Mouse (Mus musculus): ENCODE data around the gene Pnkd.
"Not testable (repeated sequence)": the region's sequence is repeated elsewhere in the genome, so short reads cannot be mapped to it uniquely, and the experiment has no call there.

The Pnkd gene

GRCm38 (mm10) chr1:74296477-74296876 lies 11.7 kb downstream of the Pnkd start:
- DNase-seq (ENCODE audit: low spot score in 2 of 2), result no peak

GRCm38 (mm10) chr1:74297269-74297668 lies 12.5 kb downstream of the Pnkd start:
- peak in 1 of 2 experiments; percentile 56 for DNase-seq (ENCODE audit: low spot score in 2 of 2)

- no peak for DNase-seq (ENCODE audit: low spot score in 2 of 2)
Observed at GRCm38 (mm10) chr1:74298157-74298750, 13.5 kb downstream of the Pnkd start.

GRCm38 (mm10) chr1:74298996-74299395 lies 14.3 kb downstream of the Pnkd start:
- DNase-seq (ENCODE audit: low spot score in 2 of 2), result no peak

GRCm38 (mm10) chr1:74300347-74301110 lies 15.8 kb downstream of the Pnkd start:
- no peak for DNase-seq (ENCODE audit: low spot score in 2 of 2)

GRCm38 (mm10) chr1:74302229-74302628 lies 17.5 kb downstream of the Pnkd start:
- DNase-seq (ENCODE audit: low spot score in 2 of 2), result no peak

GRCm38 (mm10) chr1:74302835-74303234 lies 18.1 kb downstream of the Pnkd start:
- DNase-seq (ENCODE audit: low spot score in 2 of 2), result no peak

GRCm38 (mm10) chr1:74303509-74304338 lies 19.0 kb downstream of the Pnkd start:
- DNase-seq (ENCODE audit: low spot score in 2 of 2), result peak; percentile 81 to 83

GRCm38 (mm10) chr1:74304339-74304790 lies 19.6 kb downstream of the Pnkd start:
- DNase-seq (ENCODE audit: low spot score in 2 of 2), result no peak

GRCm38 (mm10) chr1:74304946-74305345 lies 20.2 kb downstream of the Pnkd start:
- DNase-seq (ENCODE audit: low spot score in 2 of 2), result no peak

- no peak for DNase-seq (ENCODE audit: low spot score in 2 of 2)
Observed at GRCm38 (mm10) chr1:74305522-74305921, 20.8 kb downstream of the Pnkd start, which contains the start of gene Tmbim1. Gene Tmbim1, minus strand, starts transcription at chr1:74305622.

- no peak for DNase-seq (ENCODE audit: low spot score in 2 of 2)
Observed at GRCm38 (mm10) chr1:74307146-74307545, 22.4 kb downstream of the Pnkd start.

- no peak for DNase-seq (ENCODE audit: low spot score in 2 of 2)
Observed at GRCm38 (mm10) chr1:74308001-74308964, 23.6 kb downstream of the Pnkd start.

GRCm38 (mm10) chr1:74309767-74310166 lies 25.0 kb downstream of the Pnkd start:
- DNase-seq (ENCODE audit: low spot score in 2 of 2), result no peak

GRCm38 (mm10) chr1:74313049-74313692 lies 28.4 kb downstream of the Pnkd start:
- no peak for DNase-seq (ENCODE audit: low spot score in 2 of 2)

- DNase-seq (ENCODE audit: low spot score in 2 of 2), result no peak
Observed at GRCm38 (mm10) chr1:74314796-74315195, 30.1 kb downstream of the Pnkd start.

- DNase-seq (ENCODE audit: low spot score in 2 of 2), result no peak
Observed at GRCm38 (mm10) chr1:74316114-74316827, 31.5 kb downstream of the Pnkd start.

GRCm38 (mm10) chr1:74318711-74319110 lies 34.0 kb downstream of the Pnkd start:
- DNase-seq (ENCODE audit: low spot score in 2 of 2), result no peak

GRCm38 (mm10) chr1:74321396-74321795 lies 36.7 kb downstream of the Pnkd start:
- DNase-seq (ENCODE audit: low spot score in 2 of 2), result no peak

GRCm38 (mm10) chr1:74326916-74327315 lies 42.2 kb downstream of the Pnkd start:
- DNase-seq (ENCODE audit: low spot score in 2 of 2), result not testable (repeated sequence)
